Mouse (Mus musculus) WW6 (cell line): ENCODE results near the gene Mei4.

Source experiments
- DNase-seq: peaks from one replicate; pipeline ENCODE4 v3.0.0-alpha.2; 2013; ENCODE audit warnings: low read depth, low spot score

Mei4 gene

DNA sequence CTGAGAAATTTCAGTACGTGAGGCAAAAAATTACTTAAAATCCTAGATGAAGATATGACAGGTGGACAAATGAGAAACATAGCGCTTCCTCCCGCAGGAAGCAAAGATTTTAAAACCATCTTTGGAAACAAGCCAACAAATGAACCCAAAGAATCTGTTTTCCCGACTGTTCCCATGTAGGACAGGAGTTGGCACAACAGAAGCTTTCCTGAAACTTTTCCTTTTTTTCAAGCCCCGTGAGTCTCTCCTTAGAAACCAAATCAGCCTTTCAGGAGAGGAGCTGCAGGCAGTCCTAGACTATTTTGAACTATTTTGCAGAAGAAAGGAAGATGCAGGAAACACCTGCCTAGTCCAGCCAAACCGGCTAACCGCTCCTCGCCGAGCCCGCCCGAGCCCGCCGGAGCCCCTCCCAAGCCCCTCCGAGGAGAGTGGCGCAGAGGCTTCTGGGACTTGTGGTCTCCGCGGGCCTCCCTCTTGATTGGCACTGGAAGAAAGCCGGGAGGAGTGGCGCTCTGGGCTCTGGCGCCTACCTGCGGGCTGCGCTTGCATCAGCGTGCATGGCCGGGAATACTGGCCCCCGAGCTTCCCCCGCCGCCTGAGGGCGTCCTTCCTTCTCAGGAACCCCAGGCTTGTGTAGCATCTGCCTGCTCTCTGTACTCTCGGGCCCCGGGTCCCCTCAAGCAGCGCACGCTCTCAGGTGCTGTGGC lies at the start of gene Mei4:
Gene Mei4, plus strand, starts transcription at position 490 of the 707 bp plus-strand sequence.
- DNase-seq = peak; percentile 83

DNA sequence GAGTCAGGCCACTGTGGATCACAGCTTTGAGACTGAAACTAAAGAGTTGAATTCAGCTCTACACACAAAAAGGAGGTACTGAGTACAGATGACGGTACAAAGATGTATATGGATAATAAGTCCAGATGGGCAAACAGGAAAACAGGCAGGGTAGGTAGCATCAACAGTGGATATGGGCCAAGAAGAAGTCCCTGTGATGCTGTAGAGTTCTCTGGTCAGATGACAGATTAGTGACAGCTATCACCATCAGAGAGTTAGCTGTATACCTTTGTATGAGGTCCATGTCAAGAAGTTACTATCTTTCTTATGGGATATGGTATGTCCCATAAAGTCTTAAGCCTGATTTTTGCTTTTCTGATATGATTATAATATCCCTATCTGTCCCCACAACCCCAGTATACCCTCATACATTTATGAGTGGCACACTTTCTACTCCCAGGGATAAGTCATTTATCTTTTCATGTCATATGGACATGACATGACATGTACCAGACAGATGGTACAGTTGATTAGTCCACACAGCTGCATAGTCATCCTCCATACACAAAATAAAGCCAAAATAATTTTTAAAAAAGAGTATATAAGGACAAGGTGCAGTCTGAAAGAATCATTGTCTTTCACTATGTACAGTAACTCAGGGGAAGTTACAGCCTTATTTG lies 43.6 kb upstream of the Mei4 start:
- DNase-seq = no peak

DNA sequence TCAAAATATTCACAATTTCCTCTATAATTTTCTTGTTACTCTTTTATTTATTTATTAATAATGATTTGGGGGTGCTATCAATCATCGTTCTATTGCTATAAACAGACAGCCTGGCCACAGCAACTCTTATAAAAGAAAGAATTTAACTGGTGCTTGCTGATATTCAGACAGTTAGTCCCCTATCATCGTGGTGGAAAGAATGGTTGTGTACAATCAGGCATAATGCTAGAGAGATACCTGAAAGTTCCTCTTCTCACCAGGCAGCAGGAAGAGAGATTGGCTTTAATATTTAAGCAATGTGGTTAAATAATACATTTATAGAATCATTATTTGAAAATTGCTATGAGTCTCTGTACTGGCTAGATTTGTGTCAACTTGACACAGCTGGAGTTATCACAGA lies 35.9 kb upstream of the Mei4 start:
- no peak for DNase-seq

DNA sequence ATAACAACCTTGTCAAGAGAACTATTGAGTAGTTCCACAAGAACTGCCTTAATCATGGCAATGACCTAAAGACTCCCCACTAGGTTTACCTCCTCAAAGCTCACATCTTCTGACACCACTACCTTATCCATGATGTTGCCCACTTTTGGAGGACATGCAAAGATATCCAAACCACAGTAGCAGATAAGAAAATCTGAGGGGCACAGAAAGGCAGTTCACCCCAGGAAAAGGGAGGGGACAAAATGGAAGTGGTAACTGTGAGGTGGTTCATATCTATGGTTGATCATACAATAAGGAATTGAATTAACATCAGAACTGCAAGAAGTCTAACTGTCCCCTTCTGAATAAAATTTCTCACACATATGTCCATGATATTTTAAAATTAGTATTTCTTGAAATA lies 29.4 kb upstream of the Mei4 start:
- no peak for DNase-seq

DNA sequence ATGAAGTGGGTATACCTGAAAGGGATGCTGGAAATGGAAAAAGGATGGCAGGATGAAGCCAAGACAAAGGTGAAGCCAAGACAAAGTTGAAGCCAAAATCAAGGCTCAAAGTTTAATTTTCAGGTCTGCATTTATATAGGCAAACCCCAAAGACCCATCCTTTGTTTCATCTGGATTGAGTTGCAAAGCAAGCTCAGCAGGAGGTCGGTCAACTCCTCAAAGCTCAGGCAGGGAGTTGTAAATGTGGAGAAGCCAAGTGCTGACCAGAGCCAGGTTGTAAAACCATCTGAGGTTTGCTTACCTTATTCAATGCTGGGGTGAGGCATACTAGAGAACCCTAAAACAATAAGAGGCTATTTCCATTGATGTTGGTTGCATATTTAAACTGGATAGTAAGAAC lies 4.6 kb upstream of the Mei4 start:
- DNase-seq = no peak

DNA sequence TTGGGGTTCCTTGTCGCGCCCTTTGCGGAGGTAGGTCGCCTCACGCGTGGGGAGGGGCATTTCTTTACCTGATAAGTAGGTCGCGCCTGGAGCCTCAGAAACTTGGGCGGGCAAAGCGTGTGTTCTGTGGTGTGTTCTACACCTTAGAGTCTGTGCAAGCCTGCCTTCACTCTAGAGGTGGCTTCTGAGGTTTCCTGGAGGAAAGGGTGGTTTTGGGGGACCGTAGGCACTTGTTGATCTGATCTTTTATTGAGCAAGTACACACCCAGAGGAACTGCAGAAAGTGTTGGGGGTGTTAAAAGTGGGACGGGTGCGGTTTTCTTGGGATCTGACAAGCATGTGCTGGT lies 391 bp downstream of the Mei4 start:
- DNase-seq = no peak

DNA sequence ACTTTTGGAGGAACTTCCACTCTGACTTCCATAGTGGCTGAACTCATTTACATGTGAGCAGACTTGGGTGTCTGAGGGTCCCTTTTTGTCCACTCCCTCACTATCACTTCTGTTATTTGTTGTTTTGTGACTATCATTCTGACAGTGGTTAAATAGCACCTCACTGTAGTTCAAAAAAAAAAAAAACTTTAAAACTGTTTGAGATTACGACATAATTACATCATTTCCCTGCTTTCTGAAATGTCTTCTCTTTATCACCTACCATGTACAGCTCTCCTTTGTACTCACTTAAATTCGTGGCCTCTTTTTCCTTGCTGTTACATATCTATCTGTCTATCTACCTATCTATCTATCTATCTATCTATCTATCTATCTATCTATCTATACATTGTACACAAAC lies 2.6 kb downstream of the Mei4 start:
- no peak for DNase-seq

DNA sequence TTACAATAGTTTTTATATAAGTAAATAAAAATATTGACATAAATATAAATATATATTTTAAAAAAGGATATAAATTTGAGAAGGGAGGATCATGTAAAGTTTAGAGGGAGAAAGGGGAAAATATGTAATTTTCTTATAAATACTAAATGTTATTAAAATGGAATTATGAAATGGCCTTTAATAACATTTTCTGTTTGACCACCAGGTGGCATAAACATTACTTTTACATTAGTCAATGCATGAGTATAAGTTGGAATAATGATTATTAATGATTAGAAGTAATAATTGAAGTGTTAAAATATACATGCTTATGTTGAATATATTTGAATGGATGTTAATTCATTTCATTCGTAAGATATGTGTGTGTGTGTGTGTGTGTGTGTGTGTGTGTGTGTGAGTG lies 58.0 kb downstream of the Mei4 start:
- no peak for DNase-seq

DNA sequence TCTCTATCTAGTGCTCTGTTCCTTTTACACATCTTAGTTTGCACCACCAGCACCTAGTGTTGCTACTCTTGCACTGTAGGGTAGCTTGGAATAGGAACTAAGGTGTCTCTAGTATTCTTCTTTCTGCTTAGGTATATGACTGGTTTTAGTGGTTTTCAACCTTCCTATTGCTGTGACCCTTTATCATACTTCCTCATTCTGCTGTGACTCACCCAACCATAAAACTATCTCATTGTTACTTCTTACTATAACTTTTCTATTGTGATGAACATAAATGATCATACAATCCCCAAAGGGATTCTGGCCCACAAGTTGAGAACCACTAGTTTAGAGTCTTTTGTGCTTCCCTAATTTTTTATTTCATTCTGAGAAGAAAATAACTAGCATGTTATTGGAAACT lies 61.3 kb downstream of the Mei4 start:
- DNase-seq = no peak

DNA sequence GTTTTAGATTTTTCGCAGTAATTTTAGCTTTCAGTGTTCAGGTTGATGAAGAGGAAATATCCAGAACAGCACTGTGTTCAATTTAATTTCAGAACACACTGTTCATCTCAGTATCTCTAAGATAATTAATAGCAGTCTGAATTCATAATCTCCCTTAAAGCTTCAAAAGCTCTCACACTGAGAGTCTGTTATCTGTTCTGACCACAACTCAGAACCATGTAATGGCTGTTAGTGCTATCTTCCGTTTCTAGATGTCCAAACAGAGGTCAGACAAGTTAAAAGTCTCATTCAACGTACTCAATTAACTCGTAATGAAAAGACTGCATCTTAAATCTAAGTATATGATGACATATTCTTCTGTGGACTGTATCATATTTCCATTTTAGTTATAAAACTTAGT lies 77.1 kb downstream of the Mei4 start:
- DNase-seq = no peak

DNA sequence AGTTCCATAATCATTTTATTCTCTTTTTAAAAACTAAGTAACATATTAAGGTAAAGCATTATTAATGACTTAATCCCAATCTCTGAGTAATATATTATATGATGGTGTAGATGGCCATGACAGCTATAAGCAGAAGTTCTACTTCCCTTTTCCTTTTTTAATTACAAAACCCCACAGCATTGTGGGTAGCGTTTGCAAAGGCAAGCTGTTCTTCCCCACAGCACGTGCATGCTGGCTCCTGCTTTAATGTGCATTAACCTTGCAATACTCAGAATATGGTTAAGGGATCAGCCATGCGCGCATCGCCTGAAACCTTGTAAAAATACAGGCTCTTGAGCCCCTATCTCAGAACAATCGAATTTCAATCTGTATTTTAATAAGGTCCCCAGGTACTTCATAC lies 82.2 kb downstream of the Mei4 start:
- DNase-seq = no peak

DNA sequence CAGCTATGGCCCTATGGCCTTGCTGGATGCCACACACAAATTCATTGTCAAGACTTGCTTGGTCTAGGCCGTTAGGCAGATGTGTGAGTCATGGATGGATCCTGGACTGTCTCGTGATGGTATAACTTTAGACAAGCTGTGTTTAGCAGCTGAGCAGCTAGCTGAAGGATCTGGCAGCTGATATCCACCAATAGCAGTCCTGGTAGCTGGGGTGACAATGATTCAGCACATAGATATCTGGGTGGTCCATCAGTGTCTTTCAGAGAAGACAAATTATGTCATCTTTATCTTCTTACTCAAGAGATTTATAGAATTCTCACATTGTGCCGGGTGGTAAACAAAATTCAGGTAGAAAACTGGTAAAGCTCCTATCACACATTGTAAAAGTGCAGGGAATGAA lies 93.4 kb downstream of the Mei4 start:
- DNase-seq = no peak

DNA sequence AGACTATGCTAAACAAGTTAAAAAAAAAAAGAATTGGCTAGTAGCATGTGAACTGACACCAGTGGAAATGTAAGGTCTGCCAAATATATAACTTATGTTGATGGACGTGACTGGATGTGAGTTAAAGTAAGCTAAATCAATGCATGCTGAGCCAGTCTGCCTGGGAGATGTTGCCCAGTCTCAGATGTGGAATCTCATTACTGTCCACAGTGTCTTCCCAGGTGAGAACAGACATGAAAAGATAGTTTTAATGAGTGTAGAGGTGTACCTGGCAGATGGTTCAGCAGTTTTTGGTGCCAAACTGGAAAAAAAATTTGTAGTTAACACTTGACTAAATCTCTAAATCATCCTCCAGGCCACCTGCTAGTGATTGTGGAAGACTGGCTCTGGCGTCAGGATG lies 94.4 kb downstream of the Mei4 start:
- DNase-seq = no peak

DNA sequence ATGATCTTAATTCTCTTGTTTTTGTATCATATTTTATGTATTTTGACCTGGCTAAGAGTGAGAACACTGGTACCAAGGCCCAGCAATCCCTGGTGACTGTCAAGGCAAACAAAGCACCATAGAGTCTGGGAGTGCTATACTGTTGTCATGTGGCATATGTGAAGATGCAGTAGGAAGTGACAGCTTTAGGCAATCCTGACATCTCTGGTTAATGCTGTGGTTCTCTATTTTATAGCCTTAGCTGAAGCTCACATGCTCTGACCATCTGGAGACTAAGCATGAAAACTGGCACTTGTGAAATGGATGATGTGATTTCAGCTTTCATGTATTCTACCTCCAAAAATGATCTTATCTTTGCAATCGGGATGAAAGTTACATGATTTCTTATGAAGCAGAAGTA lies 103.3 kb downstream of the Mei4 start:
- no peak for DNase-seq

DNA sequence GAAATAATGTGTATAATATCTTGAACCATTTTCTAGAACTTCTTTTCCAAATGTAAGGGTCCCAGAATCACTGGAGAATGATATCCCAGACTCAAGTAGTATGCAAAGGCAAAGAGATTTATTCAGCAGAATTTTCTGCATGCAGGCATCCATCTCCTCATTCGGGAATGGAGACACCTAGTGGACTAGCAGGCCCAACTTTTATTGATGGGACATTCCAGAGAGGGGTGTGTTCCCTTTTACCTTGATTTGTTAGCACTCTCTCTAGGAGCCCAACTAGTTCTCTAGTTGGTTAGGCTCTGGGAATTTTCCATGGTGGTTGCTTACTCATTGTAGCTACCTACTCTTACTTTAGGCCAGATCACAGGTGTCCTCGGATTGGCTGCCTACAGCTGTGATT lies 105.5 kb downstream of the Mei4 start:
- DNase-seq = peak; percentile 13

DNA sequence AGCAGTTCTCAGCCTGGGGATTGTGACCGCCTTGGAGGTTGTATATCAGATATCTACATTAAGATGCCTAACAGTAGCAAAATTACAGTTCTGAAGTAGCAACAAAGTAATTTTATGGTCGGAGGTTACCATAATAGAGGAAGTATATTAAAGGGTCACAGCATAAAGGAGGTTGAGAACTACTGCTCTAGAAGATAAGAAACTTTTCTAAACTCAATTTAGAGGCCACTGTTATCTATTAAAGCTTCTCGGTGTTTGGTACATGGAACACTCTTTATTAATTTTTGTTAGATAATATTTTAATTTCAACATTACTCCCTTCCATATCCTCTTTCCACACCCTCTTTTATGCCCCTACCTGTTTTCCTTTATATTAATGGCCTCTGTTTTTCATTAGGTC lies 119.0 kb downstream of the Mei4 start:
- no peak for DNase-seq

DNA sequence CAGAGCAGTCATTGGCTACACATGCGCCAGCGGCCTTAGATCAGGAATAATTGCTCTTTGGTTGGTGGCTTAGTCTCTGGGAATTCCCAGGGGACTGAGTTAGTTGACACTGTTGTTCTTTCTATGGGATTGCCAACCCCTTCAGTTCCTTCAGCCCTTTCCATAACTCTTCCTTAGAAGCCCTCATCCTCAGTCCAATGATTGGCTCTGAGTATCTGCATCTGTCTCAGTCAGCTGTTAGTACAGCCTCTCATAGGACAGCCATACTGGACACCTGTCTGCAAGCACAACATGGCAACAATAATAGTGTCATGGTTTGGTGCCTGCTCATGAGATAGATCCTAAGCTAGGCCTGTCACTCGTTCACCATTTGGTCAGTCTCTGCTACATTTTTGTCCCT lies 149.5 kb downstream of the Mei4 start:
- DNase-seq = no peak

DNA sequence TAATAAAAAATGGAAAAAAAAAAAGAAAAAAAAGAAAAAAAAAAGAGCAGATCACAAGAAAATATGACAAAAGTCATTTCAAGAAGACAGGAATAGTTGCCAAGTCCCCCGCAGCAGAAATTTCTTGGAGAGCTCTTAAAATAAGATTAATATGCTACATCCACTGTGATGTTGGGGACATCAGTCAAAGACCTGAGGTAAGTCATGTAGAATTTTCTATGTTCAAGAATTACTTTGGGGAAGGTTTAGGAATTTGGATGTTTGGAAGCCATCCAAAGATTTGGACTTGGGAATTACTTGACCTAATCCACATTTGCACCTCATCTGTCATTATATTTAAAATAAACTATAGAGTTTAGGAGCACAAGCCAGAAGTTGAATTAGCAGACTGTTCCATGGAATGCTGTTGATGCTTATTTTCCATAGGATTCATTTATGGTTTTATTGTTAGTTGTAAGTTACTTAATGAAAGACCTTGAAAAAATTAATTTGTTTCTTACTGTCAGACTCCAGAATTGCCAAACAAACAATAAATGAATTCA lies 179.1 kb downstream of the Mei4 start:
- no peak for DNase-seq

DNA sequence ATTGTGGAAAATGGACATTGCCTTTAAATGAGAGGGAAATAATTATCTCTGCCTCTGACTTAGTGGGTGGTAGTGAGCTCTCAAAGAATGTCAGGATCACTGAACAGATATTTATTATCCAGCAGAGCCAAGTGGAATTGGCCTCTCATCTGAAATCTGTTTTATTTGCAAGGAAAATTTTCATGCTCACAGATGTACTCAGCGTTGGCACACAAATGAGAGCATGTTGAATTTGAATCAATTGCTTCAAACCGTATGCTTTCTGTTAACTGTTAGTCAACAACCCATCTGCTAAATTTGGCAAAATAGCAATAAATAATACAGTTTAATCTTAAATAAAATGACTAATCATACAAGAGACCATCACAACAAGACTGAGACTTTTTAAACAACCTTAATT lies 181.0 kb downstream of the Mei4 start:
- DNase-seq = no peak

DNA sequence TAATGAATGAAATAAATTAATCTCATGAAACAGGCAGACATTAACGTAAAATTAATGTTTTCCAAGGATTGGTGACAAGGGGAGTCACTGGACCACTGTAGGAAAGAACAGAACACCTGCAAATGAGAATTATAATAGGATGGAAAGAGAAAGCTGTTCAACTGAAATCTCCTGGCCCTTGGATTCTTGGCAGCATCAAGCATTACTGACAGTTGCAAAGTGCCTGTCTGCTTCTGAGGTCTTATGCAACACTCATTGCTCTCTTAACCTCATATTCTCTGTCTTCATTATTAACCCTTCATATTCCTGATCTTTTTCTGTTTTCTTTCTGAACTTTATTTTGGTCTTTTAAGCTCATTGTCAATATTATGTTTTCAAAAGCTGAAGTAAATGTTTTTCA lies 210.4 kb downstream of the Mei4 start:
- no peak for DNase-seq

DNA sequence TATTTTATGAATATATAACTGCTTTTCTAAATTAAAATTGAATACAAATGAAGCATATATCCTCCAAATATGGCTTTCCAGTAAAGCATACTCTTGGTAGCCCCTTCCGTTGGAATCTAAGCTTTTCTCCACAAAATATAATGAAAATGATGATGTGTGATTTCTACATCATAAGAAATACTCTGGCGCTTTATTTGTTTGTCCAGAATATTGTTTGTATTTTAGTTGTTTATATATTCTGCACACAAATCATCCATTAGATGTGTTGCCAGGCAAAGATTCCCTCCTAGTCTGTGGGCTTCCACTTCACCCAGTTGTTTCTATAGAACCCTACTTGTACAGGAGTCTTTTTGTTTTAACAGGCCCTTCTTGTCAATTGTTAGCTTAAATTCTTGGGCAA lies 211.8 kb downstream of the Mei4 start:
- DNase-seq = no peak

DNA sequence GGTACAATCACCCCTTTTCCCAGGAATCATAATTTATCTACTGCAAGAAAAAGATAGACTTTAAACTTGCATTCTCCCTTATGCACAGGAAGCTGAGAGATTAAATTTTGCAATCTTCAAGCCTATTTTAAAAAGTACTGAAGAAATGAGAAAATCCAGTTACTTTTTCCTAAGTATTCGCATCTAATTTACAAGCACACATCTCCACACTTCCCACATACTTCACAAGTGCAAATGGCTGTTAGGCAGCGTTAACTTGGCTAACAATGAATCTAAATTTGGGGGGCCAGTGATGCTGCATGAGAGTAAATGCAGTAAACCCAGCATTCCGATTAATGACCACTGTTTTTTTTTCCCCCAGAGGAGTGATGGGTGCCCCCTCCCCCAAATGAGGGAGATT lies 232.9 kb downstream of the Mei4 start:
- no peak for DNase-seq

DNA sequence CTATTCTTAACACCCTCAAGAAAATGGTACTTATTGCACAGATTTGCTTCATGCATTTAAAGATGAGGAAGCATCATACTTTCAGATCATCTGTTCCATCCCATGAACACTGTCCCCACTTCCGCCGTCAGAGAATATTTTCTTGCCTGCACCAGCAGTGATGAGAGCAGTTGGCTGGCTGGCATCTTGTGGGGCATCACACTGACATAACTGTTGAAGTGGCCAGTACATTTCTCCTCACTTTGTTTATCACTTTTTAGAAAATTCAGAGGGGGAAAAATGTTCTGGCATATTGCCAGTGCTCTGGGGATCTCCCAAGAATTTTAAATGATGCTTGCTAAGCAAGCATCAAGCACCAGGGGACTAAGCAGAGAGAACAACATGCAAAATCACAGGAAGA lies 251.4 kb downstream of the Mei4 start:
- DNase-seq = no peak

DNA sequence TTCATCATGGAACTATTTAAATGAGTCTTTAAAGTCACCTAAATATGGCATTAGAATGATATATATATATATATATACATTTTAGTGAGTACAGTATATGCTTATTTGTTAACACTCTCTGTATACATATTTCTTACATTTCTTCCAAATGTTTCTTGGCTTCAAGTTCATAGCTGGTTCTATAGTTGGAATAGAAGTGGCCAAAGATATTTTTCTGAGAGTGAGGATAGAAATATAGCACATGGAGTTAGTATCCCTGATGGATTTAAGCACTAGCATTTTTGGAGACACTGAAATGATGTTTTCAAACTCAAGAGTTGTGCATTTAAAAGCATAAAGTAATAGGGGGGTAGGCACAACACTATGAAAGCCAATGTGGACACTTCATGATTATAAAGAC lies 272.6 kb downstream of the Mei4 start:
- no peak for DNase-seq
